Mouse (Mus musculus): ENCODE results near the gene Il17re. TPM values are rescaled to one million over a fixed set of nuclear protein-coding genes. Genes with fewer than 3 reads are reported as not detected.

The Il17re gene
- total RNA-seq, 2 experiments from 2014 or later: 0.49 to 0.50 TPM

GRCm38 (mm10) chr6:113444207-113444965 is 13.9 kb upstream of the Il17re start:
- no peak overlapping the region for H3K4me3 ChIP-seq
- no peak overlapping the region for H3K27ac ChIP-seq
- intact Hi-C loops (cut with DNase I): loop anchor here (10.0 kb wide), 2 partner anchors 250 to 400 kb away; partner anchors contain the start of genes Tatdn2 and Thumpd3
- no peak for TF ChIP-seq CTCF (IDR thresholded peaks at IDR 0.05)
- DNase-seq (ENCODE audit: extremely low spot score in 1 of 2, low spot score in 2 of 2): no peak

GRCm38 (mm10) chr6:113447639-113448038 is 10.6 kb upstream of the Il17re start:
- no peak overlapping the region for H3K27ac ChIP-seq
- intact Hi-C loops (cut with DNase I): loop anchor here (10.0 kb wide), 2 partner anchors 247 to 403 kb away; partner anchors contain the start of genes Tatdn2 and Thumpd3
- DNase-seq (ENCODE audit: extremely low spot score in 1 of 2, low spot score in 2 of 2): no peak
- H3K4me3 ChIP-seq: no peak overlapping the region
- TF ChIP-seq CTCF (IDR thresholded peaks at IDR 0.05): no peak

- Histone ChIP-seq H3K27ac (no peak overlapping the region), H3K4me3 (no peak overlapping the region)
- intact Hi-C loops (cut with DNase I): no loop called here
- no peak for DNase-seq (ENCODE audit: extremely low spot score in 1 of 2, low spot score in 2 of 2)
- TF ChIP-seq CTCF (IDR thresholded peaks at IDR 0.05): no peak
These were observed 6.4 kb upstream of the Il17re start for GRCm38 (mm10) chr6:113451839-113452238.

- Histone ChIP-seq H3K4me3 (no peak overlapping the region), H3K27ac (no peak overlapping the region)
- intact Hi-C loops (cut with DNase I): no loop called here
- no peak for TF ChIP-seq CTCF (IDR thresholded peaks at IDR 0.05)
- DNase-seq (ENCODE audit: extremely low spot score in 1 of 2, low spot score in 2 of 2): no peak
These were observed 3.3 kb upstream of the Il17re start for GRCm38 (mm10) chr6:113455007-113455406.

GRCm38 (mm10) chr6:113458635-113459034 is 351 bp downstream of the Il17re start:
- intact Hi-C loops (cut with DNase I): no loop called here
- H3K4me3 ChIP-seq: no peak overlapping the region
- TF ChIP-seq CTCF (IDR thresholded peaks at IDR 0.05): no peak
- DNase-seq (ENCODE audit: extremely low spot score in 1 of 2, low spot score in 2 of 2): no peak
- no peak overlapping the region for H3K27ac ChIP-seq

- Histone ChIP-seq H3K27ac (no peak overlapping the region), H3K4me3 (no peak overlapping the region)
- intact Hi-C loops (cut with DNase I): no loop called here
- no peak for DNase-seq (ENCODE audit: extremely low spot score in 1 of 2, low spot score in 2 of 2)
- TF ChIP-seq CTCF (IDR thresholded peaks at IDR 0.05): no peak
These were observed 5.8 kb downstream of the Il17re start for GRCm38 (mm10) chr6:113464040-113464439.

- DNase-seq (ENCODE audit: extremely low spot score in 1 of 2, low spot score in 2 of 2): no peak
- intact Hi-C loops (cut with DNase I): no loop called here
- Histone ChIP-seq H3K27ac (no peak overlapping the region), H3K4me3 (no peak overlapping the region)
- TF ChIP-seq CTCF (IDR thresholded peaks at IDR 0.05): no peak
These were observed 7.3 kb downstream of the Il17re start for GRCm38 (mm10) chr6:113465602-113466001.

GRCm38 (mm10) chr6:113468512-113468911 is 10.2 kb downstream of the Il17re start:
- intact Hi-C loops (cut with DNase I): no loop called here
- DNase-seq (ENCODE audit: extremely low spot score in 1 of 2, low spot score in 2 of 2): no peak
- no peak for TF ChIP-seq CTCF (IDR thresholded peaks at IDR 0.05)
- Histone ChIP-seq H3K27ac (no peak overlapping the region), H3K4me3 (no peak overlapping the region)

GRCm38 (mm10) chr6:113469021-113469420 is 10.7 kb downstream of the Il17re start:
- TF ChIP-seq CTCF (IDR thresholded peaks at IDR 0.05): peak; percentile 56
- DNase-seq (ENCODE audit: extremely low spot score in 1 of 2, low spot score in 2 of 2): peak; percentile 49 to 55
- Histone ChIP-seq H3K27ac (0 out of 2 replicates have a peak overlapping the region, but pooled peaks have one; percentile 5), H3K4me3 (peak overlapping the region; percentile 44)
- intact Hi-C loops (cut with DNase I): no loop called here

- Histone ChIP-seq H3K4me3 (peak overlapping the region; percentile 44), H3K27ac (0 out of 2 replicates have a peak overlapping the region, but pooled peaks have one; percentile 5)
- peak; percentile 46 for TF ChIP-seq CTCF (IDR thresholded peaks at IDR 0.05)
- intact Hi-C loops (cut with DNase I): no loop called here
- peak; percentile 67 to 79 for DNase-seq (ENCODE audit: extremely low spot score in 1 of 2, low spot score in 2 of 2)
These were observed 11.1 kb downstream of the Il17re start for GRCm38 (mm10) chr6:113469432-113469831.

GRCm38 (mm10) chr6:113471297-113471936 is 13.1 kb downstream of the Il17re start, which contains the start of gene Il17rc:
Il17rc (plus strand) TSS chr6:113471427.
- no peak for TF ChIP-seq CTCF (IDR thresholded peaks at IDR 0.05)
- peak within 1 kb of the TSS; percentile 25 for H3K4me3 ChIP-seq
- DNase-seq (ENCODE audit: extremely low spot score in 1 of 2, low spot score in 2 of 2): no peak
- peak within 1 kb of the TSS; percentile 36; the same call in 1 of the 2 replicates for H3K27ac ChIP-seq
- intact Hi-C loops (cut with DNase I): no loop called here

GRCm38 (mm10) chr6:113472061-113472460 is 13.8 kb downstream of the Il17re start:
- Histone ChIP-seq H3K27ac (0 out of 2 replicates have a peak overlapping the region, but pooled peaks have one; percentile 36), H3K4me3 (no peak overlapping the region)
- no peak for TF ChIP-seq CTCF (IDR thresholded peaks at IDR 0.05)
- no peak for DNase-seq (ENCODE audit: extremely low spot score in 1 of 2, low spot score in 2 of 2)
- intact Hi-C loops (cut with DNase I): no loop called here
